Mouse (Mus musculus) midbrain, embryonic 10.5 days (tissue): ENCODE measurements around the gene Ap1s2. TPM values are rescaled to one million over a fixed set of nuclear protein-coding genes. Genes with fewer than 3 reads are reported as not detected.
A peak's percentile ranks its signal among the peaks of the same experiment; 100 is the strongest.

Source experiments
- DNase-seq: peaks from one replicate; pipeline ENCODE4 v3.0.0-alpha.2; 2017; ENCODE audit warnings: low spot score
- H3K27ac ChIP-seq: fragments of 300-500 bp; sonication (generic); replicated peaks from 2 replicates; pipeline ENCODE4 v1.5.1; 2016; ENCODE audit warnings: mild to moderate bottlenecking
- H3K27me3 ChIP-seq: fragments of 300-500 bp; sonication (generic); 2 replicates; pipeline ENCODE4 v1.6.1; 2016; ENCODE audit warnings: low read depth, mild to moderate bottlenecking; ENCODE audit not compliant: poor library complexity, severe bottlenecking
- H3K36me3 ChIP-seq: fragments of 300-500 bp; sonication (generic); 2 replicates; pipeline ENCODE4 v1.6.1; 2016; ENCODE audit warnings: mild to moderate bottlenecking, moderate library complexity
- H3K4me1 ChIP-seq: fragments of 300-500 bp; sonication (generic); 2 replicates; pipeline ENCODE4 v1.6.1; 2016
- H3K4me3 ChIP-seq: fragments of 300-500 bp; sonication (generic); 2 replicates; pipeline ENCODE4 v1.5.1; 2016; ENCODE audit warnings: mild to moderate bottlenecking, moderate library complexity
- H3K9me3 ChIP-seq: fragments of 300-500 bp; sonication (generic); replicated peaks from 2 replicates; pipeline ENCODE4 v1.6.1; 2016; ENCODE audit warnings: mild to moderate bottlenecking
- WGBS: fragments of 180-500 bp; shearing (Covaris S2); methylation state at CpG from one replicate; pipeline ENCODE4 v1.1.7; 2016; 5-methylcytosine and 5-hydroxymethylcytosine counted together
- polyA plus RNA-seq: library from polyadenylated mRNA; unstranded; fragments of >200 nt; fragmentation: Nextera tagmentation; extraction: Ambion mirVana; gene quantifications from 2 replicates; pipeline ENCODE4 v1.2.1, GENCODE M21; 2016

Gene Ap1s2
- polyA plus RNA-seq, 1 experiment from 2014 or later: 30.7 TPM

DNA sequence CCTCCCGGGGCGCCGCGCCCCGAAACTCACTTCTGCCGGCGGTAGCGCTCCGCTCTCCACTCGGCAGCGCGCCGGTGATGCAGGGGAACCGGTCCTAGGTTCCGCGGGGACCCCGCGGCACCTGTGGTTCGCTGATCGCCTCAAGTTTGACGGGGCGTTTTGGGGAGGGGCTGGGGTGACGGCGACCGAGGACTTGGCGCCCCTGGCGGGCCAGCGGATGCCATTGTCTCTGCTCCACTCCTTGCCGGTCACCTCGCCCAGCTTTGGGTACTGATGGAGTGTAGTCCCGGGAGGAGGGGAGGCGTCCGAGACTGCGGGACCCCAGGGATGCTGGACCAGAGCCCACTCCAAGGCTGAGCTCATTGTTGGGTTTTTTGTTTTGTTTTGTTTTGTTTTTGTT is 564 bp downstream of the Ap1s2 start:
- H3K4me1 ChIP-seq: no peaks in the 10 kb centered on the region; the same call in 1 of the 2 replicates
- WGBS: 30% methylated on average over 34 of the region's 34 CpGs
- peaks cover 10% of the 10 kb centered on the region for H3K9me3 ChIP-seq
- peaks cover 12% of the 10 kb centered on the region for H3K36me3 ChIP-seq
- peak; percentile 66 for DNase-seq
- peaks cover 60% of the 10 kb centered on the region for H3K27me3 ChIP-seq
- H3K4me3 ChIP-seq: peak overlapping the region; percentile 67
- H3K27ac ChIP-seq: peak overlapping the region; percentile 91

- Histone ChIP-seq H3K27me3 (peaks cover 71% of the 10 kb centered on the region), H3K4me1 (no peaks in the 10 kb centered on the region; the same call in 1 of the 2 replicates), H3K36me3 (peaks cover 23% of the 10 kb centered on the region), H3K9me3 (peaks cover 10% of the 10 kb centered on the region), H3K27ac (no peak overlapping the region), H3K4me3 (no peak overlapping the region)
- peak; percentile 12 for DNase-seq
Observed at GRCm38 (mm10) chrX:163912791-163913190, 4.0 kb downstream of the Ap1s2 start.

GRCm38 (mm10) chrX:163929550-163929949 is 20.7 kb downstream of the Ap1s2 start:
- no peaks in the 10 kb centered on the region for H3K9me3 ChIP-seq
- H3K36me3 ChIP-seq: no peaks in the 10 kb centered on the region
- no peak for DNase-seq
- H3K4me1 ChIP-seq: no peaks in the 10 kb centered on the region
- H3K4me3 ChIP-seq: no peak overlapping the region
- H3K27ac ChIP-seq: no peak overlapping the region
- peaks cover 75% of the 10 kb centered on the region for H3K27me3 ChIP-seq

DNA sequence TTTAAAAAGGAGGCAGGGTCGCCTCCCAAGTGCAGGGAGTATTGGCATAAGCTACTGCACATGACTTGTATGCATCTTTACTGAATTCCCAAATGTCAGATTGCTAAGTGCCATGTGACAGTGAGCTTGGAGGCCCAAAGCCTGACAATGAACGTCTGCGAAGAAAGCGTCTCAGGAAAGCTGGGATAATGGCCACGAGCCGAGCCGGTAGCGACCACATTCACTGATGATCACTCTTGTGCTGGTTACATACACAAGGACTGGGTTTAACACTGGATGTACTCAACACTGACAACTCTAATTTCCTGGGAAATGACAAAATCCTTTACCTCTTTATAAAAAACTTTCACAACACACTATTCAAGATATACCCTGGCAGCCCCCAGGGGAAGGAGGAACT is 25.9 kb downstream of the Ap1s2 start:
- no peaks in the 10 kb centered on the region for H3K4me1 ChIP-seq
- WGBS: 86% methylated on average over 8 of the region's 8 CpGs
- no peak overlapping the region for H3K27ac ChIP-seq
- no peak overlapping the region for H3K4me3 ChIP-seq
- DNase-seq: no peak
- H3K9me3 ChIP-seq: no peaks in the 10 kb centered on the region
- peaks cover 84% of the 10 kb centered on the region for H3K27me3 ChIP-seq
- H3K36me3 ChIP-seq: peaks cover 26% of the 10 kb centered on the region

DNA sequence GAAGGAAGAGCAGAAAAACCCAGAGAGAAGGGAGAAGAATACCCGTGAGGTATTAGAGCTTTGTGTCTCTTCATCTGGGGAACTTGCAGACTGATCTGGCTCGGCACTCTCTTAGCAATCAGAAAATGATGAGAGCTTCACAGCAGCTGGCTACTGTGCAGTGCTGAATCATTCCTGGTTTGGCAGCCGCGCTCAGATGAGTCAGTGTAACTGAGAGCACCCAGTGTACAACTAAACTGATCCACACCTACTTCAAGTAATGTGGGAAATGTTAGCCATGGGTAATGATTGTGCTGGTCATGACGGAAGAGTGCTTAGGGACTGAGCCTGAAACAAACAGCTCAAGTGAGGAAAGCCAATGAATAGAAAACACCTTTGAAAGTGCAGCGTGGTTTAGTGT is 29.8 kb downstream of the Ap1s2 start:
- H3K27me3 ChIP-seq: peaks cover 80% of the 10 kb centered on the region
- H3K4me1 ChIP-seq: no peaks in the 10 kb centered on the region
- peaks cover 60% of the 10 kb centered on the region for H3K36me3 ChIP-seq
- H3K4me3 ChIP-seq: no peak overlapping the region
- no peak for DNase-seq
- no peak overlapping the region for H3K27ac ChIP-seq
- 88% methylated on average over 6 of the region's 6 CpGs for WGBS
- no peaks in the 10 kb centered on the region for H3K9me3 ChIP-seq

GRCm38 (mm10) chrX:163944381-163944780 is 35.6 kb downstream of the Ap1s2 start:
- Histone ChIP-seq H3K27me3 (peaks cover 77% of the 10 kb centered on the region), H3K36me3 (peaks cover 85% of the 10 kb centered on the region), H3K4me3 (no peak overlapping the region), H3K9me3 (no peaks in the 10 kb centered on the region), H3K27ac (no peak overlapping the region), H3K4me1 (no peaks in the 10 kb centered on the region)
- WGBS: 89% methylated on average over 3 of the region's 3 CpGs
- no peak for DNase-seq

GRCm38 (mm10) chrX:163951618-163952017 is 42.8 kb downstream of the Ap1s2 start:
- Histone ChIP-seq H3K36me3 (peaks cover 93% of the 10 kb centered on the region), H3K4me3 (no peak overlapping the region), H3K4me1 (no peaks in the 10 kb centered on the region), H3K27me3 (peaks cover 75% of the 10 kb centered on the region), H3K9me3 (no peaks in the 10 kb centered on the region), H3K27ac (no peak overlapping the region)
- 89% methylated on average over 1 of the region's 1 CpGs for WGBS
- DNase-seq: no peak

GRCm38 (mm10) chrX:163957381-163957780 is 48.6 kb downstream of the Ap1s2 start:
- Histone ChIP-seq H3K4me3 (peak overlapping the region; percentile 71), H3K4me1 (0 out of 2 replicates have a peak, but pooled peaks cover 4% of the 10 kb centered on the region), H3K9me3 (0 out of 2 replicates have a peak, but pooled peaks cover 8% of the 10 kb centered on the region), H3K27ac (peak overlapping the region; percentile 94), H3K27me3 (peaks cover 92% of the 10 kb centered on the region), H3K36me3 (peaks cover 43% of the 10 kb centered on the region)
- WGBS: 36% methylated on average over 12 of the region's 12 CpGs
- no peak for DNase-seq

DNA sequence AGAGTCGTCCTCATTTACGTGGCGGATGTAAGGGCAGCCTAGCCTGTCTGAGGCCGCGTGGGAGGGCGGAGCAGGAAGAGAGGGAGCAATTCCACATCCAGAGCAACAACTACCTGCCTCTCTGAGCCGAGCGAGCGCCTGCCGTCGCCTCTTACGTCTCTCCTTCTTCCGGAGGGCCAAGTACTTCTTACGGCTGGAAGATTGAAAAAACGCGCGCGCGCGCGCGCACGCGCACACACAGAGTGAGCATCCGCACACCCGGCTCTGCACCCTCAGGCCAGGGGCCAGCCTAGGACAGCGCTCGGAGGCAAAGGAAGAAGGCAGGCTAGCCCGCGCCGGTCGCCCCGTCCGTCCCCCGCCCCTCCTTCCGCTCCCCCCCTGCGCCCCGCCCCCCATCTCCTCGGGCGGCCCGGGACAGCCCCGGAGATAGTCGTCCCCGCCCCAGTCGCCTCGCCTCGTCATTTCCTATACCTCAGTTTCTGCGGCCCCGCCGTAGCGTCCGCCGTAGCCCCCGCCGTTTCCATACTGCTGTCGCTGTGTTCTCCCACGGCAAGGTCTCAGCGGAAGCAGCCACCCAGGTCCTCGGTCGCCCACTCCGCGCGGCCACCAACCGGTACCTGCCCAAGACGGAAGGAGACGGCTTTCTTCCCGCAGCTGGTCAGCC is 49.1 kb downstream of the Ap1s2 start:
- Histone ChIP-seq H3K4me3 (peak overlapping the region; percentile 71), H3K9me3 (0 out of 2 replicates have a peak, but pooled peaks cover 8% of the 10 kb centered on the region), H3K4me1 (0 out of 2 replicates have a peak, but pooled peaks cover 4% of the 10 kb centered on the region), H3K27ac (peak overlapping the region; percentile 94), H3K36me3 (peaks cover 38% of the 10 kb centered on the region), H3K27me3 (peaks cover 92% of the 10 kb centered on the region)
- WGBS: 17% methylated on average over 55 of the region's 67 CpGs
- peak; percentile 73 for DNase-seq

- H3K4me1 ChIP-seq: 0 out of 2 replicates have a peak, but pooled peaks cover 4% of the 10 kb centered on the region
- WGBS: 19% methylated on average over 29 of the region's 29 CpGs
Observed at GRCm38 (mm10) chrX:163958467-163958875, 49.7 kb downstream of the Ap1s2 start, which contains the start of gene Zrsr2. Gene Zrsr2 (minus strand): TSS chrX:163958661.

GRCm38 (mm10) chrX:163981092-163981491 is 72.3 kb downstream of the Ap1s2 start:
- no peak overlapping the region for H3K4me3 ChIP-seq
- no peak for DNase-seq
- no peaks in the 10 kb centered on the region for H3K36me3 ChIP-seq
- no peak overlapping the region for H3K27ac ChIP-seq
- H3K4me1 ChIP-seq: no peaks in the 10 kb centered on the region
- no peaks in the 10 kb centered on the region for H3K9me3 ChIP-seq
- H3K27me3 ChIP-seq: peaks cover 65% of the 10 kb centered on the region
- WGBS: 90% methylated on average over 1 of the region's 1 CpGs

More at GRCm38 (mm10) chrX:163958467-163958875, 49.7 kb downstream of the Ap1s2 start, which contains the start of gene Zrsr2:
- peak; percentile 82 for DNase-seq
- peaks cover 33% of the 10 kb centered on the region for H3K36me3 ChIP-seq
- peak within 1 kb of the TSS; percentile 94 for H3K27ac ChIP-seq
- peak within 1 kb of the TSS; percentile 71 for H3K4me3 ChIP-seq
- 0 out of 2 replicates have a peak, but pooled peaks cover 8% of the 10 kb centered on the region for H3K9me3 ChIP-seq
- H3K27me3 ChIP-seq: peaks cover 92% of the 10 kb centered on the region

DNA sequence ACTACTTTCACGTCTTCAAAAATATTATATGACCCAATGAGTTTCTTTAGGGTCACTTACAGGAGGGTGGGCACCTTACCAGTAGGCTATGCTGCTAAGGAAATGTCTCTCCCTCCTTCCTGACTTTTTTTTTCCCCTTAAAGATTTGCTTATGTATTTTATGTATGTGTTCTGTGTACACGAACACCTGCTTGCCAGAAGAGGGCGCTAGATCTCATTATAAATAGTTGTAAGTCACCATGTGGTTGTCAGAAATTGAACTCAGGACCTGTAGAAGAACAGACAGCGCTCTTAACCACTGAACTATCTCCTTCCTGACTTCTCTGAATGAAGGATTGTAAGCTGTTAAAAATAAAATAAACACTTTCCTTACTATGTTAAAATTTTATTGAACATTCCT is 72.7 kb downstream of the Ap1s2 start:
- DNase-seq: no peak
- Histone ChIP-seq H3K4me3 (no peak overlapping the region), H3K27me3 (peaks cover 62% of the 10 kb centered on the region), H3K4me1 (no peaks in the 10 kb centered on the region), H3K27ac (no peak overlapping the region), H3K36me3 (no peaks in the 10 kb centered on the region), H3K9me3 (no peaks in the 10 kb centered on the region)
- WGBS: 49% methylated on average over 4 of the region's 4 CpGs

DNA sequence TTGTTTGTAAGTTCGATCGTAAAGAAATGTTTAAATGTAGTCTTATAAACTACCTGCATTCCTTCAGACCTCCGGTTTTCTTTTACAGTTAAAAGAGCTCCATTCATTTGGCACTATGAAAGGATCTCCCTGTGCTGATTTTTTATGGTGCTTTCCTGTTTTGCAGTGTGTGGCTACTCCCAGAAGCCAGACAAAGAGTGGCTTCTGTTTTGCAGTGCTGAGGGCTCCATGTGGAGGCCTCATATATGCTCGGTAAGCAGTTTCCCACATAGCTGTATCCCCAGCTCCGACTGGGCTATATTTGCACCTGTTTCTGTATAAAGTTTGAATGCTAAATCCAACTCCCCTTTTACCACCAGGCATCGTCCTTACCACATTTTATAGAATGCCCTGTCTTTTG is 73.3 kb downstream of the Ap1s2 start:
- Histone ChIP-seq H3K4me3 (no peak overlapping the region), H3K27me3 (peaks cover 63% of the 10 kb centered on the region), H3K9me3 (no peaks in the 10 kb centered on the region), H3K36me3 (no peaks in the 10 kb centered on the region), H3K27ac (no peak overlapping the region), H3K4me1 (no peaks in the 10 kb centered on the region)
- DNase-seq: no peak
- 89% methylated on average over 6 of the region's 6 CpGs for WGBS
